In genomic region chr12:104836230-104836629, GRCm38 (mm10) we compare ENCODE assay signal across 22 mouse cellular contexts. TPM values are rescaled to one million over a fixed set of nuclear protein-coding genes. Genes with fewer than 3 reads are reported as not detected.
DNase-seq lines count a peak whose midpoint lies in the region; ATAC-seq and TF ChIP-seq lines count a peak whose summit lies in the region.
"Had no signal": no experiment of that assay in that cellular context is flagged by ENCODE, and none has a peak within 500 bp of the region (broad histone marks: within the 10 kb centered on the region; RNA-seq: fewer than 3 reads in every experiment).

No protein-coding gene starts in this region.

- ATAC-seq in granulocyte monocyte progenitor cell, adult 5-6 weeks (replicated peaks; ENCODE audit: poor library complexity, severe bottlenecking), result peak; percentile 80
- ATAC-seq in monocyte, adult 5-6 weeks (replicated peaks; ENCODE audit: insufficient number of reproducible peaks, low FRiP score, low TSS enrichment, poor library complexity, severe bottlenecking), result peak; percentile 54; the same call in 1 of the 2 replicates
- ATAC-seq: activated CD4-positive, CD25-positive, alpha-beta regulatory T cell, adult 4 months had no signal

- no peak for TF ChIP-seq POLR2A in bone marrow macrophage, adult 2 months (IDR thresholded peaks at IDR 0.05; ENCODE audit: borderline replicate concordance, low read depth, low read length)

- H3K27ac ChIP-seq in layer of hippocampus, adult 2 months, result peak overlapping the region; percentile 97
- 0 out of 2 replicates have a peak overlapping the region, but pooled peaks have one; percentile 26 for H3K27ac ChIP-seq in bone marrow macrophage, adult 2 months (ENCODE audit: insufficient read depth, low read depth, low read length)
- H3K27ac ChIP-seq: embryonic facial prominence, embryonic 10.5 days; embryonic facial prominence, embryonic 13.5 days; forebrain, embryonic 12.5 days; forebrain, embryonic 15.5 days; hindbrain, embryonic 15.5 days had no signal

- H3K4me3 ChIP-seq in layer of hippocampus, adult 2 months, result no peak overlapping the region
- H3K4me3 ChIP-seq in bone marrow macrophage, adult 2 months (ENCODE audit: insufficient read depth, low read length), result no peak overlapping the region
- H3K4me3 ChIP-seq: embryonic facial prominence, embryonic 10.5 days; embryonic facial prominence, embryonic 13.5 days; erythroblast, embryonic 14.5 days; forebrain, embryonic 12.5 days; forebrain, embryonic 15.5 days; hindbrain, embryonic 12.5 days; hindbrain, embryonic 15.5 days had no signal

- no peak for TF ChIP-seq CTCF in layer of hippocampus, adult 2 months (conservative IDR thresholded peaks at IDR 0.05)
- no peak for TF ChIP-seq CTCF in bone marrow macrophage, adult 2 months (IDR thresholded peaks at IDR 0.05; ENCODE audit: low read depth, low read length)

- DNase-seq in layer of hippocampus, adult 2 months (ENCODE audit: low spot score in 2 of 2), result no peak
- no peak for DNase-seq in layer of hippocampus, postnatal 14 days (ENCODE audit: low spot score in 2 of 2)
- DNase-seq in left cerebral cortex, adult 11 months (ENCODE audit: low spot score), result no peak
- DNase-seq in right cerebral cortex, postnatal 10 days (ENCODE audit: low spot score in 2 of 2), result no peak
- DNase-seq: adrenal gland, adult 8-10 months; adrenal gland, postnatal 25 days; cerebellum, adult 18-20 months; cerebellum, adult 9-10 months; cerebellum, postnatal 14 days; embryo, embryonic 11 days; gastrocnemius, postnatal 25 days had no signal

- peaks cover 24% of the 10 kb centered on the region for H3K4me1 ChIP-seq in bone marrow macrophage, adult 2 months (ENCODE audit: control insufficient read depth, insufficient read depth, low read length)

RNA-seq across cellular contexts. Expression of gene Clmn, which starts 28.6 kb away (rescaled TPM):
- total RNA-seq in layer of hippocampus, adult 2 months (2021), result 100 to 1,000 TPM; 103 to 108 TPM
- 10 to 100 TPM; 67.8 to 72.5 TPM for total RNA-seq in layer of hippocampus, postnatal 14 days (2021)
- polyA plus RNA-seq in bone marrow macrophage, adult 2 months (2012; ENCODE audit: insufficient read depth, insufficient read length, missing spikeins), result not detected in 2 replicates
- total RNA-seq in granulocyte monocyte progenitor cell, adult 5-6 weeks (2014; fragmentation: Nextera tagmentation), result 0.84 TPM in 1 of 2 replicates, not detected in the other
- total RNA-seq in granulocyte monocyte progenitor cell, adult 5-6 weeks (2017), result not detected in 2 replicates
- 0.19 TPM in 1 of 3 replicates, not detected in the others for total RNA-seq in monocyte, adult 5-6 weeks (2017)

Comparison
In these comparisons a context has a peak if more than half of its experiments do, and no peak if none do; other contexts are left out.
1. RNA of gene Clmn, which starts 28.6 kb away (total RNA-seq): 103 to 108 TPM in layer of hippocampus, adult 2 months and 67.8 to 72.5 TPM in layer of hippocampus, postnatal 14 days; 0.84 TPM in granulocyte monocyte progenitor cell, adult 5-6 weeks and 0.19 TPM in monocyte, adult 5-6 weeks; every median in the first group is over 10 times any median in the second.